ENCODE assay signal across 8 mouse cellular contexts in the genomic region with DNA sequence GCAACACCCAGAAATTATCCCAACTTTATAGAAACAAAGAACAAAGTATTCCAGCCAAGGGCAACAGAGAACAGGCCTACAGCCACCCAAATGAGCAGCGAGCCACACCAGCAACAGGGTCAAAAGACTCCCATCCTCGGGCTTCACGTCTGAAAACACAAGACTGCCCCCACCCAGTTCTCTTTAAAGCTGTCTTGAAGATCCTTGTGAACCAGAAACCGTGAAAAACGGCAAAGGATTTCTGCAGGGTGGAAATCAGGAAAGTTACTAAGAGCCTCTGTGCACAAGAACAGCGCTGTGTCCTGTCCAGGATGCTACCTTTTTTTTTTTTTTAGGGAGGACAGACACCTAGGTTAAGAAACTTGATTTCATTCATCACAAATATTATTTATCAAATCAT. TPM values are rescaled to one million over a fixed set of nuclear protein-coding genes. Genes with fewer than 3 reads are reported as not detected.
A peak's percentile ranks its signal among the peaks of the same experiment; 100 is the strongest.
DNase-seq lines count a peak whose midpoint lies in the region; ATAC-seq lines count a peak whose summit lies in the region.

No protein-coding gene starts in this region.

- DNase-seq in spleen, postnatal 10 days (ENCODE audit: low spot score in 2 of 2): peak; percentile 35 to 43
- DNase-seq in spleen, postnatal 14 days (ENCODE audit: low spot score in 2 of 2): no peak
- no peak for DNase-seq in liver, embryonic 11.5 days (ENCODE audit: low spot score)
- no peak for DNase-seq in frontal cortex, adult 2 months (ENCODE audit: extremely low spot score in 1 of 2, low spot score in 1 of 2)
- DNase-seq in layer of hippocampus, adult 9-10 months (ENCODE audit: low spot score): no peak
- DNase-seq in right cerebral cortex, postnatal 36 days (ENCODE audit: low spot score in 2 of 2): no peak

- H3K9ac ChIP-seq in liver, embryonic 11.5 days (ENCODE audit: low read depth, low read length): peak overlapping the region; percentile 82

- peak overlapping the region; percentile 89 for H3K27ac ChIP-seq in liver, embryonic 11.5 days (ENCODE audit: low read depth, low read length)

- no peaks in the 10 kb centered on the region for H3K27me3 ChIP-seq in erythroblast, embryonic 14.5 days (ENCODE audit: control insufficient read depth)
- H3K27me3 ChIP-seq in liver, embryonic 11.5 days (replicated peaks; ENCODE audit: control insufficient read depth, insufficient read depth, low read length): no peaks in the 10 kb centered on the region

- H3K36me3 ChIP-seq in erythroblast, embryonic 14.5 days (ENCODE audit: control insufficient read depth): peaks cover 69% of the 10 kb centered on the region
- H3K36me3 ChIP-seq in liver, embryonic 11.5 days (ENCODE audit: control insufficient read depth, insufficient read depth, low read length): peaks cover 7% of the 10 kb centered on the region; the same call in 1 of the 2 replicates

- H3K4me1 ChIP-seq in erythroblast, embryonic 14.5 days (ENCODE audit: control insufficient read depth): peaks cover 71% of the 10 kb centered on the region
- peaks cover 43% of the 10 kb centered on the region for H3K4me1 ChIP-seq in liver, embryonic 11.5 days (replicated peaks; ENCODE audit: control insufficient read depth, insufficient read depth, low read length)

- H3K4me2 ChIP-seq in liver, embryonic 11.5 days: peak overlapping the region; percentile 74

- H3K9me3 ChIP-seq in erythroblast, embryonic 14.5 days (ENCODE audit: control insufficient read depth, low read length): no peaks in the 10 kb centered on the region
- no peaks in the 10 kb centered on the region for H3K9me3 ChIP-seq in liver, embryonic 11.5 days (ENCODE audit: control insufficient read depth, low read length)

- 42% methylated on average over 6 of the region's 6 CpGs for WGBS in liver, embryonic 11.5 days

- peak overlapping the region; percentile 82 for H3K4me3 ChIP-seq in erythroblast, embryonic 14.5 days (replicated peaks)
- peak overlapping the region; percentile 78 for H3K4me3 ChIP-seq in liver, embryonic 11.5 days (ENCODE audit: low read depth, low read length)

- no peak for ATAC-seq in erythroblast, adult 5-6 weeks (replicated peaks; ENCODE audit: low FRiP score, poor library complexity, severe bottlenecking)
- ATAC-seq in liver, embryonic 11.5 days (replicated peaks; ENCODE audit: low FRiP score): no peak

RNA-seq across cellular contexts. Expression of a gene that starts 1.7 kb away (rescaled TPM):
- 22.8 and 70.9 TPM in 2 replicates for polyA plus RNA-seq in erythroblast, embryonic 14.5 days (2012)
- total RNA-seq in erythroblast, adult 5-6 weeks (2015; ENCODE audit: low replicate concordance): 173 and 230 TPM in 2 replicates
- 219 and 239 TPM in 2 replicates for total RNA-seq in erythroblast, adult 5-6 weeks (2017; ENCODE audit: low replicate concordance)
- polyA plus RNA-seq in liver, embryonic 11.5 days (2014; fragmentation: Nextera tagmentation; extraction: Ambion mirVana): 20.4 and 21.4 TPM in 2 replicates
- 15.3 and 17.2 TPM in 2 replicates for polyA plus RNA-seq in frontal cortex, adult 2 months (2012; rRNA removed)

RNA-seq across cellular contexts. Expression of a gene that starts 25.3 kb away (rescaled TPM):
- 1.4 and 1.8 TPM in 2 replicates for polyA plus RNA-seq in erythroblast, embryonic 14.5 days (2012)
- total RNA-seq in erythroblast, adult 5-6 weeks (2015; ENCODE audit: low replicate concordance): 1.3 TPM in 2 replicates
- total RNA-seq in erythroblast, adult 5-6 weeks (2017; ENCODE audit: low replicate concordance): 12.8 and 18.0 TPM in 2 replicates
- polyA plus RNA-seq in liver, embryonic 11.5 days (2014; fragmentation: Nextera tagmentation; extraction: Ambion mirVana): 5.6 and 7.8 TPM in 2 replicates
- 3.8 and 5.9 TPM in 2 replicates for polyA plus RNA-seq in frontal cortex, adult 2 months (2012; rRNA removed)

RNA-seq across cellular contexts. Expression of a gene that starts 28.3 kb away (rescaled TPM):
- 2.4 and 2.6 TPM in 2 replicates for polyA plus RNA-seq in erythroblast, embryonic 14.5 days (2012)
- 3.7 and 6.3 TPM in 2 replicates for total RNA-seq in erythroblast, adult 5-6 weeks (2015; ENCODE audit: low replicate concordance)
- total RNA-seq in erythroblast, adult 5-6 weeks (2017; ENCODE audit: low replicate concordance): 3.5 and 5.0 TPM in 2 replicates
- 84.8 and 89.0 TPM in 2 replicates for polyA plus RNA-seq in liver, embryonic 11.5 days (2014; fragmentation: Nextera tagmentation; extraction: Ambion mirVana)
- 26.7 and 26.9 TPM in 2 replicates for polyA plus RNA-seq in frontal cortex, adult 2 months (2012; rRNA removed)

RNA-seq across cellular contexts. Expression of a gene that starts 32.4 kb away (rescaled TPM):
- 8.1 and 8.8 TPM in 2 replicates for polyA plus RNA-seq in erythroblast, embryonic 14.5 days (2012)
- total RNA-seq in erythroblast, adult 5-6 weeks (2015; ENCODE audit: low replicate concordance): 5.4 and 7.7 TPM in 2 replicates
- 4.9 and 5.6 TPM in 2 replicates for total RNA-seq in erythroblast, adult 5-6 weeks (2017; ENCODE audit: low replicate concordance)
- polyA plus RNA-seq in liver, embryonic 11.5 days (2014; fragmentation: Nextera tagmentation; extraction: Ambion mirVana): 37.2 and 37.3 TPM in 2 replicates
- polyA plus RNA-seq in frontal cortex, adult 2 months (2012; rRNA removed): 0.99 and 1.9 TPM in 2 replicates

RNA-seq across cellular contexts. Expression of a gene that starts 40.6 kb away (rescaled TPM):
- polyA plus RNA-seq in erythroblast, embryonic 14.5 days (2012): 6.3 and 7.3 TPM in 2 replicates
- total RNA-seq in erythroblast, adult 5-6 weeks (2015; ENCODE audit: low replicate concordance): 121 and 143 TPM in 2 replicates
- total RNA-seq in erythroblast, adult 5-6 weeks (2017; ENCODE audit: low replicate concordance): 172 and 205 TPM in 2 replicates
- polyA plus RNA-seq in liver, embryonic 11.5 days (2014; fragmentation: Nextera tagmentation; extraction: Ambion mirVana): 1,371 and 1,468 TPM in 2 replicates
- polyA plus RNA-seq in frontal cortex, adult 2 months (2012; rRNA removed): 326 and 335 TPM in 2 replicates

Comparison
In these comparisons a context has a peak if more than half of its experiments do, and no peak if none do; other contexts are left out.
1. DNase-seq: peak in spleen, postnatal 10 days (2 of 2); none in spleen, postnatal 14 days (0 of 2), liver, embryonic 11.5 days (single experiment), frontal cortex, adult 2 months (0 of 2), layer of hippocampus, adult 9-10 months (single experiment) and right cerebral cortex, postnatal 36 days (0 of 2).